Mouse (Mus musculus): ENCODE results near the gene Gphb5. TPM values are rescaled to one million over a fixed set of nuclear protein-coding genes. Genes with fewer than 3 reads are reported as not detected.

Gphb5 gene
- polyA plus RNA-seq, 1 experiment = not detected

GRCm38 (mm10) chr12:75397077-75397476 is 19.5 kb downstream of the Gphb5 start:
- H3K27ac ChIP-seq (ENCODE audit: insufficient read depth, low read length) = no peak overlapping the region
- H3K4me3 ChIP-seq (ENCODE audit: insufficient read depth, low read length) = no peak overlapping the region
- no peaks in the 10 kb centered on the region for H3K4me1 ChIP-seq (ENCODE audit: control insufficient read depth, insufficient read depth, low read length)
- no peak for TF ChIP-seq POLR2A (IDR thresholded peaks at IDR 0.05; ENCODE audit: low read depth, low read length)

DNA sequence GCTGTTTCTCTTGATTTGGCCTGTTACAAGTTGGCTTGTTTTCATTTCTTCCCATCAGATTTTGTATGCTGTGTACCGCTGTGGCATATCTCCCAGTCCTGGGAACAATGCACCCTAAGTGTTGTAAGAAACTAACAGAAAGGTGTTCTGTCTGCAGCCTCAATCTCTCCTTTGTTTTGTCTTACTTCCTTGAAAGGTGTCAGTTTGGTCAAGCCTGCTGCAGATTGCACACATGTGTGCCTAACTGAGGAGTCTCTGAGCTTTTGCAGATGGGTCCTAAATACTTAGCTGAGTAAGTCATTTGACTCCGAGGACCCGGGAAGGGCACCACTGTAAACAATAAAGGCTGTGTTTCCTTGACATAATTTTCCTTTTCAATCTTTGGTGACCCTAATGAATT is 20.0 kb downstream of the Gphb5 start:
- TF ChIP-seq POLR2A (IDR thresholded peaks at IDR 0.05; ENCODE audit: low read depth, low read length) (no peak), CTCF (IDR thresholded peaks at IDR 0.05; ENCODE audit: borderline replicate concordance, insufficient read depth, low read length) (no peak)
- Histone ChIP-seq H3K4me3 (ENCODE audit: insufficient read depth, low read length) (no peak overlapping the region), H3K27ac (ENCODE audit: insufficient read depth, low read length) (no peak overlapping the region), H3K4me1 (ENCODE audit: control insufficient read depth, insufficient read depth, low read length) (no peaks in the 10 kb centered on the region)

GRCm38 (mm10) chr12:75394011-75394773 is 22.4 kb downstream of the Gphb5 start:
- Histone ChIP-seq H3K4me1 (ENCODE audit: control insufficient read depth, insufficient read depth, low read length) (no peaks in the 10 kb centered on the region), H3K4me3 (ENCODE audit: insufficient read depth, low read length) (no peak overlapping the region), H3K27ac (ENCODE audit: insufficient read depth, low read length) (no peak overlapping the region)
- TF ChIP-seq CTCF (IDR thresholded peaks at IDR 0.05; ENCODE audit: borderline replicate concordance, insufficient read depth, low read length) (no peak), POLR2A (IDR thresholded peaks at IDR 0.05; ENCODE audit: low read depth, low read length) (no peak)

- TF ChIP-seq CTCF (IDR thresholded peaks at IDR 0.05; ENCODE audit: borderline replicate concordance, insufficient read depth, low read length) (no peak), POLR2A (IDR thresholded peaks at IDR 0.05; ENCODE audit: low read depth, low read length) (no peak)
- Histone ChIP-seq H3K4me3 (ENCODE audit: insufficient read depth, low read length) (no peak overlapping the region), H3K4me1 (ENCODE audit: control insufficient read depth, insufficient read depth, low read length) (no peaks in the 10 kb centered on the region), H3K27ac (ENCODE audit: insufficient read depth, low read length) (no peak overlapping the region)
Observed at GRCm38 (mm10) chr12:75391526-75391925, 25.1 kb downstream of the Gphb5 start.

DNA sequence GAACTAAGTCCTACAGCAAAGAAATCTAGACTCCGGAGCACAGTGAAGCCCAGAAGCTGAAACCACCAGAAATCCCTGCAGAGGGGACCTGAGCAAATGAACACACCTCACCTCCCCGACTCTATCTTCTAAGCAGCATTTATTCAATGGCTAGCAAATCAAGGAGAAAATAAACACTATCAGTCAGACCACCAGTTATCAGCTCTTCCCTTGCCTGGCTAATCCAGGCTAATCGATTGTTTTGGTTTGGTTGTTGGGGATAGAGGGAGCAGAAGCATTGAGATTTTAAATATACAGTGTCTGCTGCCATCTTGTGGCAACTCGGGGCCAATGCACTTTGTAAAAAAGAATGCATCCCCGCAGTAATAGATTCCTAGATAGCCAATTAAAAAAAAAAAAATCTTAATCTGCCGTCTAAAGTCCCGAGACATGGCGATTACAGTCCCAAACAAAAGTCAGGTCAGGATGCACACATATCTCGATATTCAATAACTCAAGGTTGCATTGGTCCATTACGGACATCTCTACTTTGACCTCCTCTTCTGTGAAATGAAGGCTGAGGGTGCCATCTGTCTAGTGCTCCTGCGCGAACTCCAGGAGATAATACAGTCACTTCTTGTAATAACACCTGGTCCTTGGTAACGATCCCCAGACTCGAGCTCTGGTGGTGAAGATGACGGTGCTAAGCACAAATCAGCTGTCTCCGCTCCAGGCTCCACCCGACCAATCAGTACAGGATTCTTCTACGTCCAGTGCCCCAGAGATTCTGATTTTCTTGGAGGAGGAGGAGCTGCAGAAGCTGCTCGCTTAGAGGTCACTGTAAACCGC is 27.1 kb downstream of the Gphb5 start:
- Histone ChIP-seq H3K27ac (ENCODE audit: insufficient read depth, low read length) (no peak overlapping the region), H3K4me3 (ENCODE audit: insufficient read depth, low read length) (no peak overlapping the region), H3K4me1 (ENCODE audit: control insufficient read depth, insufficient read depth, low read length) (no peaks in the 10 kb centered on the region)
- no peak for TF ChIP-seq POLR2A (IDR thresholded peaks at IDR 0.05; ENCODE audit: low read depth, low read length)
- no peak for TF ChIP-seq CTCF (IDR thresholded peaks at IDR 0.05; ENCODE audit: borderline replicate concordance, insufficient read depth, low read length)

DNA sequence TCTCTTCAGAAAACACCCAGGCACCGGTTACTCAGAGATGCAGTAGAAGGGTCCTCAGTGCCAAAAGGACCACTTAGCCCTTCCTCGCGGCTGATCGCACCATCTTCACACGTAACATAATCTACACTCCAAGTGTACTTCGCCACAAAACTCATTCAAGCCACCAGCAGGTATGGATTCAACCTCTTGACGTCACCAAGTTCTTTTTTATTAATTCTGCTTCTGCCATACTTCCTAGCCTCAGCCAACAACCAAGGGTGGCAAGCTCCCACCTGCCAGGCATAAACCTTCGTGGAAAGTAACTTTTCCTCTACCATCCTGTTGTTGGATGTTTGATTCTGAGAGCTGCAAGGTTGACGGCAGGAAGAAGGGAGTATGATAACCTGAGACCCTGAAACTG is 28.1 kb downstream of the Gphb5 start:
- TF ChIP-seq POLR2A (IDR thresholded peaks at IDR 0.05; ENCODE audit: low read depth, low read length) (no peak), CTCF (IDR thresholded peaks at IDR 0.05; ENCODE audit: borderline replicate concordance, insufficient read depth, low read length) (no peak)
- H3K4me3 ChIP-seq (ENCODE audit: insufficient read depth, low read length) = no peak overlapping the region
- no peaks in the 10 kb centered on the region for H3K4me1 ChIP-seq (ENCODE audit: control insufficient read depth, insufficient read depth, low read length)
- no peak overlapping the region for H3K27ac ChIP-seq (ENCODE audit: insufficient read depth, low read length)

- no peak overlapping the region for H3K4me3 ChIP-seq (ENCODE audit: insufficient read depth, low read length)
Observed at GRCm38 (mm10) chr12:75387846-75388245, 28.7 kb downstream of the Gphb5 start.

DNA sequence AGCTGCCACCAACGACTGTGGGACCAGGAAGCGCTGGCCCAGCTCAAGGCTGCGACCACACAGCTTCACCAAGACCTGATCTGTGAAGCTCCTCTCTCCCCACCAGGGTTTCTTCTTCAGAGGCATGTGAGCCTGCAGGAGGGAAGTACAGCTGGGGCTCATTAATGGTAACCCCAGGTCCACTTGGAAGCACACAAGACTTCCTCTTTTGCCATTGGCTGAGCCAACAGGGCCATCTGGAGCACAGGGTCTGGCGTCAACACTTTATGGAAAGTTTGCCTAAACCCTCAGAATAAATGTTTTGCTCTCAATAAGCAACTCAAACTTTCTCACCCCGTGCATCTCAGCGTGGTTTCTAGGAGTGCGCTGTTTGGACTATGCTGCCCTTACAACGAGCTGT is 29.4 kb downstream of the Gphb5 start:
- Histone ChIP-seq H3K27ac (ENCODE audit: insufficient read depth, low read length) (no peak overlapping the region), H3K4me3 (ENCODE audit: insufficient read depth, low read length) (no peak overlapping the region), H3K4me1 (ENCODE audit: control insufficient read depth, insufficient read depth, low read length) (no peaks in the 10 kb centered on the region)
- TF ChIP-seq CTCF (IDR thresholded peaks at IDR 0.05; ENCODE audit: borderline replicate concordance, insufficient read depth, low read length) (no peak), POLR2A (IDR thresholded peaks at IDR 0.05; ENCODE audit: low read depth, low read length) (no peak)

More at GRCm38 (mm10) chr12:75387846-75388245, 28.7 kb downstream of the Gphb5 start:
- no peak for TF ChIP-seq CTCF (IDR thresholded peaks at IDR 0.05; ENCODE audit: borderline replicate concordance, insufficient read depth, low read length)
- no peak for TF ChIP-seq POLR2A (IDR thresholded peaks at IDR 0.05; ENCODE audit: low read depth, low read length)
- Histone ChIP-seq H3K27ac (ENCODE audit: insufficient read depth, low read length) (no peak overlapping the region), H3K4me1 (ENCODE audit: control insufficient read depth, insufficient read depth, low read length) (no peaks in the 10 kb centered on the region)

- Histone ChIP-seq H3K4me1 (ENCODE audit: control insufficient read depth, insufficient read depth, low read length) (no peaks in the 10 kb centered on the region), H3K4me3 (ENCODE audit: insufficient read depth, low read length) (no peak overlapping the region), H3K27ac (ENCODE audit: insufficient read depth, low read length) (no peak overlapping the region)
- TF ChIP-seq CTCF (IDR thresholded peaks at IDR 0.05; ENCODE audit: borderline replicate concordance, insufficient read depth, low read length) (no peak), POLR2A (IDR thresholded peaks at IDR 0.05; ENCODE audit: low read depth, low read length) (no peak)
Observed at GRCm38 (mm10) chr12:75386731-75387130, 29.9 kb downstream of the Gphb5 start.

- no peaks in the 10 kb centered on the region for H3K4me1 ChIP-seq (ENCODE audit: control insufficient read depth, insufficient read depth, low read length)
- H3K4me3 ChIP-seq (ENCODE audit: insufficient read depth, low read length) = no peak overlapping the region
- no peak overlapping the region for H3K27ac ChIP-seq (ENCODE audit: insufficient read depth, low read length)
- TF ChIP-seq CTCF (IDR thresholded peaks at IDR 0.05; ENCODE audit: borderline replicate concordance, insufficient read depth, low read length) (no peak), POLR2A (IDR thresholded peaks at IDR 0.05; ENCODE audit: low read depth, low read length) (no peak)
Observed at GRCm38 (mm10) chr12:75376126-75376525, 40.5 kb downstream of the Gphb5 start.
